Comparison of ENCODE assay signal across 8 mouse cellular contexts in the genomic region with DNA sequence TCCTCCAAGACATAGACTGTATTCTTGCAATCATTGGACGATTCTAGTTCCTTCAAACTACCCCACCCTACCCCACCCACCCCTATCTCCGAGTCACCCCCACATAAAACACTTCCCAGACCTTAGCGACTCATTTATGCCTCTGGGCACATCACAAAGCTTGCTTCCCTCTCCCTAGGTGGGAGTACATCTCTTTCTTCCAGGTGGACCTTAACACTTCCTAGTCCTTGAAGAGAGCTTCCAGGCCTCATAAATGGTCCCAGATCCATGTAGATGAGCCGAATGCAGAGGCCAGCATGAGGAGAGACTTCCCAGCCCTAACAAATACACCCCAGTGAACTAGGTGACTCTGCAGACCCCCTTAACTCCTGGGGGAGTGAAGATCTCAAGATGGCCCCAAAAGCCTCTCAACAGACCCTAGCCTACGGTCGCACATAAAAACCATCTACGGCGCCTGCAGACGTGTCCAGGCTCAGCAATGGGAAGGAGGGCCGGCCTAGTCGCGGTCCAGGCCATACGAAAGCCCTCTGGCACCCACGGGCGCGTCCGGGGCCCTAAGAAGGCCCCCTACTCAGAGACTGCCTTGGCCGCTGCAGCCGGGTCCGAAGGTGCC. TPM values are rescaled to one million over a fixed set of nuclear protein-coding genes. Genes with fewer than 3 reads are reported as not detected.
DNase-seq lines count a peak whose midpoint lies in the region; ATAC-seq and TF ChIP-seq lines count a peak whose summit lies in the region.

No protein-coding gene starts in this region.

- peak overlapping the region; percentile 74 for H3K4me2 ChIP-seq in embryonic facial prominence, embryonic 12.5 days (replicated peaks)
- peak overlapping the region; percentile 85 for H3K4me2 ChIP-seq in intestine, postnatal 0 days (replicated peaks; ENCODE audit: low read depth)
- peak overlapping the region; percentile 90 for H3K4me2 ChIP-seq in neural tube, embryonic 12.5 days (replicated peaks)

- peaks cover 2% of the 10 kb centered on the region; the same call in 1 of the 2 replicates for H3K4me1 ChIP-seq in lung, adult 2 months (ENCODE audit: control insufficient read depth, insufficient read depth, low read length)
- peaks cover 22% of the 10 kb centered on the region for H3K4me1 ChIP-seq in embryonic facial prominence, embryonic 12.5 days
- H3K4me1 ChIP-seq in intestine, postnatal 0 days (replicated peaks; ENCODE audit: control insufficient read depth, insufficient read depth, low read length) = 0 out of 2 replicates have a peak, but pooled peaks cover 5% of the 10 kb centered on the region
- peaks cover 26% of the 10 kb centered on the region for H3K4me1 ChIP-seq in neural tube, embryonic 12.5 days

- peak overlapping the region; percentile 74 for H3K4me3 ChIP-seq in lung, adult 2 months (replicated peaks; ENCODE audit: extremely low read depth, low read depth, low read length)
- peak overlapping the region; percentile 92 for H3K4me3 ChIP-seq in embryonic facial prominence, embryonic 12.5 days
- peak overlapping the region; percentile 94 for H3K4me3 ChIP-seq in intestine, postnatal 0 days (ENCODE audit: low read depth, low read length)
- peak overlapping the region; percentile 95 for H3K4me3 ChIP-seq in neural tube, embryonic 12.5 days

- peaks cover under 1% of the 10 kb centered on the region; the same call in 1 of the 2 replicates for H3K27me3 ChIP-seq in embryonic facial prominence, embryonic 12.5 days
- H3K27me3 ChIP-seq in intestine, postnatal 0 days (replicated peaks; ENCODE audit: control insufficient read depth, insufficient read depth, low read length) = no peaks in the 10 kb centered on the region
- H3K27me3 ChIP-seq in neural tube, embryonic 12.5 days (replicated peaks) = no peaks in the 10 kb centered on the region

- TF ChIP-seq CTCF in lung, adult 2 months (IDR thresholded peaks at IDR 0.05; ENCODE audit: insufficient read depth, low read length) = no peak
- TF ChIP-seq CTCF in intestine, postnatal 0 days (IDR thresholded peaks at IDR 0.05; ENCODE audit: low read depth) = no peak

- peak; percentile 33 for DNase-seq in lung, adult 2 months
- DNase-seq in lung, postnatal 36 days = no peak
- DNase-seq in retina, postnatal 1 day = no peak
- no peak for DNase-seq in gastrocnemius, postnatal 10 days
- no peak for DNase-seq in frontal cortex, postnatal 10 days (ENCODE audit: low spot score in 2 of 2)

- no peak for TF ChIP-seq POLR2A in lung, adult 2 months (IDR thresholded peaks at IDR 0.05; ENCODE audit: borderline replicate concordance, extremely low read depth, low read depth, low read length)

- peak overlapping the region; percentile 81 for H3K27ac ChIP-seq in embryonic facial prominence, embryonic 12.5 days
- peak overlapping the region; percentile 96 for H3K27ac ChIP-seq in intestine, postnatal 0 days (ENCODE audit: low read depth, low read length)
- H3K27ac ChIP-seq in neural tube, embryonic 12.5 days = peak overlapping the region; percentile 37

- no peaks in the 10 kb centered on the region for H3K9me3 ChIP-seq in embryonic facial prominence, embryonic 12.5 days
- no peaks in the 10 kb centered on the region for H3K9me3 ChIP-seq in intestine, postnatal 0 days (ENCODE audit: control insufficient read depth)
- no peaks in the 10 kb centered on the region for H3K9me3 ChIP-seq in neural tube, embryonic 12.5 days

- ATAC-seq in embryonic facial prominence, embryonic 12.5 days (ENCODE audit: insufficient number of reproducible peaks, insufficient read depth, low FRiP score, low TSS enrichment) = no peak; the same call in 1 of the 2 replicates
- ATAC-seq in intestine, postnatal 0 days = no peak
- no peak; the same call in 1 of the 2 replicates for ATAC-seq in neural tube, embryonic 12.5 days (ENCODE audit: low FRiP score, low read depth)

- WGBS in lung, adult 2 months = under 1% methylated on average over 20 of the region's 20 CpGs
- 2% methylated on average over 20 of the region's 20 CpGs for whole genome bisulfite sequencing in embryonic facial prominence, embryonic 12.5 days
- WGBS in intestine, postnatal 0 days = 1% methylated on average over 20 of the region's 20 CpGs
- 2% methylated on average over 20 of the region's 20 CpGs for WGBS in neural tube, embryonic 12.5 days

- H3K36me3 ChIP-seq in embryonic facial prominence, embryonic 12.5 days = peaks cover 31% of the 10 kb centered on the region
- H3K36me3 ChIP-seq in intestine, postnatal 0 days (ENCODE audit: control insufficient read depth, insufficient read depth) = peaks cover 28% of the 10 kb centered on the region
- H3K36me3 ChIP-seq in neural tube, embryonic 12.5 days = peaks cover 28% of the 10 kb centered on the region

- H3K9ac ChIP-seq in embryonic facial prominence, embryonic 12.5 days = peak overlapping the region; percentile 96
- H3K9ac ChIP-seq in intestine, postnatal 0 days (ENCODE audit: low read depth, low read length) = peak overlapping the region; percentile 96
- peak overlapping the region; percentile 91 for H3K9ac ChIP-seq in neural tube, embryonic 12.5 days

RNA-seq across cellular contexts. Expression of a gene that starts 0.7 kb away (rescaled TPM):
- polyA plus RNA-seq in lung, adult 2 months (2012; rRNA removed) = 76.2 and 76.8 TPM in 2 replicates
- polyA plus RNA-seq in embryonic facial prominence, embryonic 12.5 days (2016; fragmentation: Nextera tagmentation; extraction: Ambion mirVana) = 43.8 and 47.7 TPM in 2 replicates
- polyA plus RNA-seq in intestine, postnatal 0 days (2015; fragmentation: Nextera tagmentation; extraction: Ambion mirVana) = 21.7 and 22.6 TPM in 2 replicates
- 47.2 and 47.3 TPM in 2 replicates for polyA plus RNA-seq in neural tube, embryonic 12.5 days (2016; fragmentation: Nextera tagmentation; extraction: Ambion mirVana)
- total RNA-seq in gastrocnemius, postnatal 10 days (2021) = 10 to 100 TPM; 47.7 to 55.8 TPM

RNA-seq across cellular contexts. Expression of a gene that starts 2.3 kb away (rescaled TPM):
- 233 and 237 TPM in 2 replicates for polyA plus RNA-seq in lung, adult 2 months (2012; rRNA removed)
- 23.6 and 26.1 TPM in 2 replicates for polyA plus RNA-seq in embryonic facial prominence, embryonic 12.5 days (2016; fragmentation: Nextera tagmentation; extraction: Ambion mirVana)
- polyA plus RNA-seq in intestine, postnatal 0 days (2015; fragmentation: Nextera tagmentation; extraction: Ambion mirVana) = 94.6 and 100 TPM in 2 replicates
- polyA plus RNA-seq in neural tube, embryonic 12.5 days (2016; fragmentation: Nextera tagmentation; extraction: Ambion mirVana) = 16.8 and 18.4 TPM in 2 replicates
- total RNA-seq in gastrocnemius, postnatal 10 days (2021) = 10 to 100 TPM; 75.5 to 80.6 TPM

RNA-seq across cellular contexts. Expression of a gene that starts 16.9 kb away (rescaled TPM):
- 37.1 and 38.3 TPM in 2 replicates for polyA plus RNA-seq in lung, adult 2 months (2012; rRNA removed)
- polyA plus RNA-seq in embryonic facial prominence, embryonic 12.5 days (2016; fragmentation: Nextera tagmentation; extraction: Ambion mirVana) = 79.9 and 83.5 TPM in 2 replicates
- 18.3 and 19.6 TPM in 2 replicates for polyA plus RNA-seq in intestine, postnatal 0 days (2015; fragmentation: Nextera tagmentation; extraction: Ambion mirVana)
- 41.1 and 42.9 TPM in 2 replicates for polyA plus RNA-seq in neural tube, embryonic 12.5 days (2016; fragmentation: Nextera tagmentation; extraction: Ambion mirVana)
- total RNA-seq in gastrocnemius, postnatal 10 days (2021) = 10 to 100 TPM; 10.8 to 14.0 TPM

RNA-seq across cellular contexts. Expression of a gene that starts 18.0 kb away (rescaled TPM):
- 125 and 130 TPM in 2 replicates for polyA plus RNA-seq in lung, adult 2 months (2012; rRNA removed)
- 93.3 and 95.7 TPM in 2 replicates for polyA plus RNA-seq in embryonic facial prominence, embryonic 12.5 days (2016; fragmentation: Nextera tagmentation; extraction: Ambion mirVana)
- polyA plus RNA-seq in intestine, postnatal 0 days (2015; fragmentation: Nextera tagmentation; extraction: Ambion mirVana) = 53.2 and 56.4 TPM in 2 replicates
- polyA plus RNA-seq in neural tube, embryonic 12.5 days (2016; fragmentation: Nextera tagmentation; extraction: Ambion mirVana) = 71.0 and 73.4 TPM in 2 replicates
- 10 to 100 TPM; 26.5 to 35.8 TPM for total RNA-seq in gastrocnemius, postnatal 10 days (2021)

RNA-seq across cellular contexts. Expression of a gene that starts 29.1 kb away (rescaled TPM):
- 71.0 and 97.7 TPM in 2 replicates for polyA plus RNA-seq in lung, adult 2 months (2012; rRNA removed)
- 660 and 677 TPM in 2 replicates for polyA plus RNA-seq in embryonic facial prominence, embryonic 12.5 days (2016; fragmentation: Nextera tagmentation; extraction: Ambion mirVana)
- polyA plus RNA-seq in intestine, postnatal 0 days (2015; fragmentation: Nextera tagmentation; extraction: Ambion mirVana) = 124 and 130 TPM in 2 replicates
- 595 and 646 TPM in 2 replicates for polyA plus RNA-seq in neural tube, embryonic 12.5 days (2016; fragmentation: Nextera tagmentation; extraction: Ambion mirVana)
- 100 to 1,000 TPM; 267 to 271 TPM for total RNA-seq in gastrocnemius, postnatal 10 days (2021)

Comparison
In these comparisons a context has a peak if more than half of its experiments do, and no peak if none do; other contexts are left out.
1. H3K27ac ChIP-seq: peak in every context shown above with its lines; median percentile 96 in intestine, postnatal 0 days; 81 in embryonic facial prominence, embryonic 12.5 days; 37 in neural tube, embryonic 12.5 days.